Mouse (Mus musculus): Measurements from ENCODE around the gene Klhl36. TPM values are rescaled to one million over a fixed set of nuclear protein-coding genes. Genes with fewer than 3 reads are reported as not detected.
A peak's percentile ranks its signal among the peaks of the same experiment; 100 is the strongest.
"Not testable (repeated sequence)": the region's sequence is repeated elsewhere in the genome, so short reads cannot be mapped to it uniquely, and the experiment has no call there.

Gene Klhl36
- total and polyA plus RNA-seq, 2 experiments: 5.2 to 11.3 TPM

GRCm38 (mm10) chr8:119840905-119841411 lies 21.1 kb upstream of the Klhl36 start:
- H3K27me3 ChIP-seq (ENCODE audit: control insufficient read depth, insufficient read depth, low read length): no peaks in the 10 kb centered on the region
- no peaks in the 10 kb centered on the region for H3K36me3 ChIP-seq (ENCODE audit: control insufficient read depth, insufficient read depth, low read length)
- 14% methylated on average over 8 of the region's 8 CpGs for WGBS
- peak overlapping the region; percentile 88; the same call in 1 of the 2 replicates for H3K4me3 ChIP-seq (ENCODE audit: insufficient read depth, low read depth, low read length)
- peaks cover 4% of the 10 kb centered on the region; the same call in 1 of the 2 replicates for H3K4me1 ChIP-seq (ENCODE audit: control insufficient read depth, insufficient read depth, low read length)
- H3K79me2 ChIP-seq (ENCODE audit: control insufficient read depth, insufficient read depth, low read length): no peaks in the 10 kb centered on the region
- DNase-seq (ENCODE audit: extremely low read depth, low read depth, low spot score): peak; percentile 59
- H3K9ac ChIP-seq (ENCODE audit: low read depth, low read length): no peak overlapping the region
- H3K27ac ChIP-seq (replicated peaks; ENCODE audit: insufficient read depth, low read depth, low read length): no peak overlapping the region
- TF ChIP-seq CTCF (IDR thresholded peaks at IDR 0.05; ENCODE audit: low read depth, low read length): no peak
- TF ChIP-seq POLR2A (IDR thresholded peaks at IDR 0.05; ENCODE audit: extremely low read depth, insufficient read depth, low read length): no peak

GRCm38 (mm10) chr8:119843444-119843843 lies 18.6 kb upstream of the Klhl36 start:
- Histone ChIP-seq H3K79me2 (ENCODE audit: control insufficient read depth, insufficient read depth, low read length) (no peaks in the 10 kb centered on the region), H3K9ac (ENCODE audit: low read depth, low read length) (no peak overlapping the region), H3K27ac (replicated peaks; ENCODE audit: insufficient read depth, low read depth, low read length) (no peak overlapping the region), H3K4me1 (ENCODE audit: control insufficient read depth, insufficient read depth, low read length) (no peaks in the 10 kb centered on the region; the same call in 1 of the 2 replicates), H3K36me3 (ENCODE audit: control insufficient read depth, insufficient read depth, low read length) (no peaks in the 10 kb centered on the region), H3K27me3 (ENCODE audit: control insufficient read depth, insufficient read depth, low read length) (no peaks in the 10 kb centered on the region), H3K4me3 (ENCODE audit: insufficient read depth, low read depth, low read length) (no peak overlapping the region)
- peak; percentile 62 for DNase-seq (ENCODE audit: extremely low read depth, low read depth, low spot score)
- no peak for TF ChIP-seq POLR2A (IDR thresholded peaks at IDR 0.05; ENCODE audit: extremely low read depth, insufficient read depth, low read length)
- TF ChIP-seq CTCF (IDR thresholded peaks at IDR 0.05; ENCODE audit: low read depth, low read length): peak; percentile 69
- WGBS: 2% methylated on average over 4 of the region's 4 CpGs

- no peaks in the 10 kb centered on the region; the same call in 1 of the 2 replicates for H3K4me1 ChIP-seq (ENCODE audit: control insufficient read depth, insufficient read depth, low read length)
- no peak overlapping the region for H3K4me3 ChIP-seq (ENCODE audit: insufficient read depth, low read depth, low read length)
- 46% methylated on average over 8 of the region's 8 CpGs for WGBS
- H3K79me2 ChIP-seq (ENCODE audit: control insufficient read depth, insufficient read depth, low read length): no peaks in the 10 kb centered on the region
- H3K27ac ChIP-seq (replicated peaks; ENCODE audit: insufficient read depth, low read depth, low read length): no peak overlapping the region
- no peaks in the 10 kb centered on the region for H3K27me3 ChIP-seq (ENCODE audit: control insufficient read depth, insufficient read depth, low read length)
- no peak overlapping the region for H3K9ac ChIP-seq (ENCODE audit: low read depth, low read length)
- TF ChIP-seq CTCF (IDR thresholded peaks at IDR 0.05; ENCODE audit: low read depth, low read length) (no peak), POLR2A (IDR thresholded peaks at IDR 0.05; ENCODE audit: extremely low read depth, insufficient read depth, low read length) (no peak)
- no peak for DNase-seq (ENCODE audit: extremely low read depth, low read depth, low spot score)
- H3K36me3 ChIP-seq (ENCODE audit: control insufficient read depth, insufficient read depth, low read length): no peaks in the 10 kb centered on the region
Measured at GRCm38 (mm10) chr8:119844577-119844976, 17.5 kb upstream of the Klhl36 start.

GRCm38 (mm10) chr8:119845741-119846140 lies 16.3 kb upstream of the Klhl36 start:
- DNase-seq (ENCODE audit: extremely low read depth, low read depth, low spot score): peak; percentile 32
- not testable (repeated sequence) for H3K9ac ChIP-seq (ENCODE audit: low read depth, low read length); H3K27me3 ChIP-seq (ENCODE audit: control insufficient read depth, insufficient read depth, low read length); H3K27ac ChIP-seq (replicated peaks; ENCODE audit: insufficient read depth, low read depth, low read length); H3K36me3 ChIP-seq (ENCODE audit: control insufficient read depth, insufficient read depth, low read length); H3K4me3 ChIP-seq (ENCODE audit: insufficient read depth, low read depth, low read length); H3K79me2 ChIP-seq (ENCODE audit: control insufficient read depth, insufficient read depth, low read length); H3K4me1 ChIP-seq (ENCODE audit: control insufficient read depth, insufficient read depth, low read length)
- 57% methylated on average over 7 of the region's 7 CpGs for WGBS

GRCm38 (mm10) chr8:119847232-119847922 lies 14.7 kb upstream of the Klhl36 start:
- 84% methylated on average over 16 of the region's 16 CpGs for WGBS
- Histone ChIP-seq H3K79me2 (ENCODE audit: control insufficient read depth, insufficient read depth, low read length) (no peaks in the 10 kb centered on the region), H3K4me1 (ENCODE audit: control insufficient read depth, insufficient read depth, low read length) (no peaks in the 10 kb centered on the region), H3K27ac (replicated peaks; ENCODE audit: insufficient read depth, low read depth, low read length) (no peak overlapping the region), H3K4me3 (ENCODE audit: insufficient read depth, low read depth, low read length) (no peak overlapping the region), H3K36me3 (ENCODE audit: control insufficient read depth, insufficient read depth, low read length) (no peaks in the 10 kb centered on the region), H3K9ac (ENCODE audit: low read depth, low read length) (no peak overlapping the region), H3K27me3 (ENCODE audit: control insufficient read depth, insufficient read depth, low read length) (no peaks in the 10 kb centered on the region)
- DNase-seq (ENCODE audit: extremely low read depth, low read depth, low spot score): no peak
- TF ChIP-seq CTCF (IDR thresholded peaks at IDR 0.05; ENCODE audit: low read depth, low read length) (no peak), POLR2A (IDR thresholded peaks at IDR 0.05; ENCODE audit: extremely low read depth, insufficient read depth, low read length) (no peak)

GRCm38 (mm10) chr8:119853521-119853920 lies 8.5 kb upstream of the Klhl36 start:
- 91% methylated on average over 8 of the region's 8 CpGs for WGBS
- no peak overlapping the region for H3K9ac ChIP-seq (ENCODE audit: low read depth, low read length)
- DNase-seq (ENCODE audit: extremely low read depth, low read depth, low spot score): no peak

More at GRCm38 (mm10) chr8:119853521-119853920, 8.5 kb upstream of the Klhl36 start:
- Histone ChIP-seq H3K4me3 (ENCODE audit: insufficient read depth, low read depth, low read length) (no peak overlapping the region), H3K79me2 (ENCODE audit: control insufficient read depth, insufficient read depth, low read length) (no peaks in the 10 kb centered on the region), H3K36me3 (ENCODE audit: control insufficient read depth, insufficient read depth, low read length) (no peaks in the 10 kb centered on the region), H3K4me1 (ENCODE audit: control insufficient read depth, insufficient read depth, low read length) (no peaks in the 10 kb centered on the region), H3K27me3 (ENCODE audit: control insufficient read depth, insufficient read depth, low read length) (no peaks in the 10 kb centered on the region), H3K27ac (replicated peaks; ENCODE audit: insufficient read depth, low read depth, low read length) (no peak overlapping the region)
- TF ChIP-seq CTCF (IDR thresholded peaks at IDR 0.05; ENCODE audit: low read depth, low read length) (no peak), POLR2A (IDR thresholded peaks at IDR 0.05; ENCODE audit: extremely low read depth, insufficient read depth, low read length) (no peak)

Measured in liver, adult 2 months (tissue).